Mouse (Mus musculus) cerebellum, adult 9-10 months (tissue): Measurements from ENCODE around the gene Gm43064.
"Not testable (repeated sequence)": the region's sequence is repeated elsewhere in the genome, so short reads cannot be mapped to it uniquely, and the experiment has no call there.

Experiments used
- DNase-seq: peaks from one replicate; pipeline ENCODE4 v3.0.0; 2022

The Gm43064 gene

DNA sequence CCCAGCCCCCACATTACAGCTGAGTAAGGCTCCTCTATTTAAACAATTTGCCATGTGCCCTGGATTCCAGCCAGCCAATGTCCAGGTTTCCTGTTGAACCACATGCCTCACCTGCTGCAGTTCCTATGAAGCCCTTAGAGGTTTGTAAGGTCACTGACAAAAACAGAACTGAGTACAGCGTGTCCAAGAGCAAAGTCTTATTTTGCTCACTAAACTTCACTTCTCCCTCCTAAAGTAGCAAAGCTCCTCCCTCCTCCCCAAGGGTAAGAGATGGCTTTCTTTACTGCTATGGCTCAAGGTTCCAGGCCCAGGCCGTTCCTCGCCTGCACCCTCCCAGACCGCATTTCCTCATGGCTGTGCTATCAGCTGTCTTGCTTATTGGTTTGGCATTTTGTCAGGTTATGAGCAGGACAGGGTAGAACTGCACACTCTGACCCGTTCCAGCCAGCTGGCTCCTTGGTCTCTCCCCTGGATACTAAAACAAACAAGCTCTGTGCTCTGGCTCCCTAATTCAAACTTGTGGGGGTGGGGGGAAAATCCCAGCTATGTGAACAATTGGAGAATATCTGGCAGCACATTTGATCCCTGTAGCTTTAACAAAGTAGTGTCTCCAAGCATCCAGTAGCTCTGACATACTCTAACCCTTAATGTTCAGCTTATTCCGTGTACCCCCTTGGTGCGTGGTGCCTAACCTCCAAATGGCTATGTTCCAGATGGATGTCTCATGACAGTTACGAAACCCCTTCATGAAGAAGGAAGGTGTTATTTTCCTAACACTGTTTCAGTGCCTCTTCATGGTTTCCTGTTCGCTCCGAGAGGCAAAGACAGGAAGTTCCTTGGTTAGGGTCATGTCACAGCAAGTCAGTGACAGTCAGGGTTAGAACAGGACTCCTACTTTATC is 7.5 kb upstream of the Gm43064 start:
- peak; percentile 86 for DNase-seq

DNA sequence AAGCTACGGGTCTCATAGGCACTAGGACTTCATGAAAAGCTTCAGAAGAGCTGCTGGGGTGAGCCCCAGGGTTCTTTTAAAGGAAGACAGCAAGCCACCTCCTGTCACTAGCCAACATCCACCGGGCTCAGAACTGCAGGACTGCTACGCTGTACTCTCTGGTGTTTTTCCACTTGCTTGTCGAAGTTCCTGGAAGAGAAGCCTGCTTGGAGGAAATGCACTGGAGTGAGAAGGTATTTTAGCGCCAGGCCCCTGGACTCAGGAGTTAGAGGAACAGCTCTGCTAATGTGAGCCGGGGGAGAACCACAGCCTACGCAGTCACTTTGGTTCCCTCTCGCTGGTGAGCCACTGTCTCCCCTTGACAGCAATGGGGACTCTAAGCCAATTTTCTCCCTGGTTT is 6.5 kb upstream of the Gm43064 start:
- no peak for DNase-seq

DNA sequence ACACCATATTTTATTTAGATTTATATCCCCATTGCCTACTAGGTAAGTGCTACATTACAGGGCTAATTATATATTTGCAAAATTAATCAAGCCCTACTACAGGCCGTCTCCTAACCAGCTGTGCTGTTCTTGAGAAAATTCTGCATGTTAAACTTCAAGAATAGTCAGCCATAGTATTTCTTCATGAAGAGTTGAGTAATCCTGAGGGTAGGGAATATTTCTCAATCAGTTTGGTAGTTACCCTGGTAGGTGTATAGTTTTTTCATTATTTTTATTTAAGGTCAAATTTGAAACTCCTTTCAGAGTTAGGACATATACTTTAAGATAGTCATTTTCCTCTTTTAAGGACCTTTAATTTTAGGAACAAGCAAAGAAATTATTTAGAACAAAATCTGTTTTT is 3.7 kb upstream of the Gm43064 start:
- DNase-seq, result no peak

DNA sequence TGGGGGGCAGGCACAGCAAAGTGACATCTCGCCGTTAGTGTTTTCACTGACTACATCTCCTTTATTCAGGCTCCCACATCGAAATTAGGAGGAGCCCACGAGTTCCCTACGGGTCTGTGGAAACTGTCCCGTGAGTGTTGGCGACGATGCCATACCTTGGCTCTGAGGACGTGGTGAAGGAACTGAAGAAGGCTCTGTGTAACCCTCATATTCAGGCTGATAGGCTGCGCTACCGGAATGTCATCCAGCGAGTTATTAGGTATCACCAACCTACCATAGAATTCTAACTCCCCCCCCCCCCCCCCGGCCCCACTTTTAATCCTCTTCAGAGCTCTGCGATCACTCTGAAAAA is 402 bp downstream of the Gm43064 start:
- no peak for DNase-seq

DNA sequence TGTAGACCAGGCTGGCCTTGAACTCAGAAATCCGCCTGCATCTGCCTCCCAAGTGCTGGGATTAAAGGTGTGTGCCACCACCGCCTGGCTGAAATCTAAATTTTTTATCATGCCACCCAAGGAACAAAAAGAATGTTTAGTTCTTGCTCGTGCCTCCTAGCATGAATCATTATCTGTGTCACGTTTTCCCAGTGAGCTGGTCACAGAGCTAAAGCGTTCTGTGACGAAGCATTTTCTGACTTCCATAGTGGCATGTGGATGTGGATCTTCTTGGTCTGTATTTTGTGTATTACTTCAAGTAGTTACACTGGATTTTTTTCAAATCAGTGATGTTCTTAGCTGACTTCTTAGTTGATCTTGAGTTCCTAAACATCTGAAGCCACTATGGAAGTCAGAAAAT is 1.6 kb downstream of the Gm43064 start:
- no peak for DNase-seq

DNA sequence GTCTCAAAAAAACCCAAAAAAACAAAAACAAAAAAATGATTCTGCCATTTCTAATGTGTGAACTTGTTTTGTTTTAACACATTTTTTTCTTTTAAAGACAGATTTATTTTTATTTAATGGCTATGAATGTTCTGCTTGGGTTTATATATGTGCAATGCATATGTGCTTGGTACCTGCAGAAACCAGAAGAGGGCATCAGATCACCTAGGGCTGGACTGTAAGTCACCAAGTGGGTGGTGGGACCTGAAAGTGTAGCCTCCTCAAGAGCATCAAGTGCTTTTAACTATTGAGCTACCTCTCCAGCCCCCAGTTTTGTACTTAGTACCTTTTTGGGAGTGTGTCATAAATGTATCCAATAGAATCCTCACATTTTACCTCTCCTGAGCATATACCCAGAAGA is 18.2 kb downstream of the Gm43064 start:
- no peak for DNase-seq

DNA sequence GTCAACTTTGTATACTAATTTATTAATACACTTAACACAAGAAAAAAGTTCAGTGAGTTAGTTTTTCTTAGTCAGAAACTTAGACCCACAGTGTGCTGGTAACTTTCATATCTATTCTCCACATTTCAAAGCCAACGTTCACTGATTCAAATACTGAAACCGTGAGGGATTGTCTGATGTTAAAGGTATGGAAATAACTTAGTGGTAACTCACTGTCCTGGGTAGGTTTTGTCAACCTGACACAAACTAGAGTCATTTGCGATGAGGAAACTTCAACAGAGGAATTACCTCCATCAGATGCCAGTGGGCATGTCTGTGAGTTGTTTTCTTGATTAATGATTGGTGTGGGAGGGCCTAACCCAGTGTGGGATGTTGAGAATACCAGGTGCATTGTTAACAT is 19.7 kb downstream of the Gm43064 start:
- no peak for DNase-seq

DNA sequence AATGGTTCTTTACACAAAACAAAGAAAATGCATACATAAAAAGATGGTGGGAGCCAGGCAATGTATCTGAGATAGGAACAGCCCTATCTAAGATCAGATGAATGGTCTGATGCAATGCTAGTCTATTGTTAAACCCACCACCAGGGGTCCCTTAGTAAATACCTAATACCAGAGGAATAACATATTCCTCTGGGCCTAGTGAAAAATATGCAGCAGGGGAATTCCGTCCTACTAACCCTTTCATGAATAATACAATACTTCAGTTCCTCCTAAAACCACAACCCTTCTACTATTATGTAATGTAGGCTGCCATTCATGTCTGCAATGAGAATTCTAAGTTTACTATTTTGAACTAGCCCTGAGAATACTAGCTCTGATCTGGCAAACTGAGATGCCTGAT is 21.3 kb downstream of the Gm43064 start:
- DNase-seq, result not testable (repeated sequence)

DNA sequence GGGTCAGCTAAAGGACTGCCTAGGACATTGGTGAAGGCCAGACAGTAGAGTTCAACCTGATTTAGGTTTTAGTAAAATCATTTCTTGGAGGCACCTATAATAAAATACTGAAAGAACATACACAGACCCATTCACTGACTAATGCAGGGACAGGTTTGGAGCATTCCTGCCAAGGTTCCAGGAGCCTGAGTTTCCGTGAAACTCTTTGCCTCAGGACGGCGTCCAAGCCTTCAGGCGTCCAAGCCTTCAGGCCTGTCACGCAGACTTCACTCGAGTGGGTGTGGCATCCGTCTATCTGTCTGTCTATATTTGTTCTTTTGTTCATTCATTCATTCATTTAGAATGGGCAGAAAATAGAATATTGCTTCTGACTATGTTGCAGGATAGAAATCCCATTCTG is 21.8 kb downstream of the Gm43064 start:
- DNase-seq, result peak; percentile 51

DNA sequence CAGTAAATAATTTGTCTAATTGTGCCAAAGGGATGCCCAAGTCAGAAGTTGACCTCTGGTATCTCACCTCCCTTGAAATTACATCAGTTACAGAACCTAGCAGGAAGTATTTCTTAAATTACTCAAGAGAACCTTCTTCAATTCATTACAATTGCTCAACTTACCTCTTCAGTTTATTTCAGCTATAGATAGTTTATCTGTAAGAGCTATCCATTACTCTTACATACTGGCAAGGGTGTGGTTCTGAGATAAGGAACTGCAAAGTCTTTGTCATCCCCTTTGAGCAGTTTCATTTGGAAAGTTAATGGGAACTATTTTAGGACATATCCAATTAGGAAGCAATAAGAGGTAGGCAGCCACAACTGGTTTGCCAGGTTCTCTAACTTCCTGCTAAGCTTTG is 23.1 kb downstream of the Gm43064 start, which contains the start of gene Bcl2l15:
Gene Bcl2l15, plus strand, starts transcription at position 176 of the 400 bp plus-strand sequence.
- no peak for DNase-seq

DNA sequence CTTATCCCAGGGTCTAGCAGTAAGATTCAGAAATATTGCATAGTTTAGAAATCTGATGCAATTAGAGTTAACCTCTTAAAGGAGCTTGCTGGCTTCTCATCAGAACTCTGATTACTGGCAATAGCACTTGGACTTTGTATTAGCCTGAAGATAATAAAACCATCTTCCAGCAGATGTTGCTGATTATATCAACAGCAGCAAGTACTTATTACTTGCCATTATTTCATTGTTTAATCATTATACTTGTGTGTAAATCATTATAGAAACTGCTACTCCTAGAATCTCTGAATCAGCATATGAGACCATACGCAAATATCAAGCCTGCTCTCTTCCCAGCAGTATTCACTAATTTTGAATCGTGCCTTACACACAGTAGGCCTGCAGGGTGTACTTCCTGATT is 24.6 kb downstream of the Gm43064 start:
- DNase-seq, result no peak

DNA sequence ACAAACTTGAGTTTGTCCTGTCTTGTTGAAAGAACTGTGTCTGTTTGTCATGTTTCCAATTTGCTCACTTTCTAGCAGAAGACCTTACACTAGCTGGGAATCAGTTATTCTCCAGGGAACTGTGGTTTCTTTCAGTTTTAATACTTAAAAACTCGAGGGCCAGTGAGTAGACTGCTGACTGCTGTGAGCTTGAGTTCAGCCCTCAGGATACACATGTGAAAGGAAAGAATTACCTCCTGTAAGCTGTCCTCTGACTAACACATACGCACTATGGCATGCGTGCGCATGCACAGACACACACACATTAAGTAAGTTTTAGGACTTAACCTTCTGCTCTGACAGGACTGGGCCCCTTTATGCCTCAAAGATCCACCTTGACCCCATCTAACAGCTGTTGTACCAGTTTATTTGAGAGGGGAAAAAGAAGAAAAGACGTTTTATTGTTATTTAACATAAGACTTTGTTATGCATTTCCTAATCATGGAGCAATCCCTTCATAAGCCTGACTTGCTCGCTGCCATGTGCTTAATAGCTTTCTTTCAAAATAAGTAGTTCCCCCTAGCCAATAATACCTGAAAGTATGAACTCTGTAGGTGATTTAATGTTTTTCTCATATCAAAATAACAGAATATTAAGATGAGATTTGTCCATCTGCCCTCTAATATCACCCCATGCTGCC is 26.0 kb downstream of the Gm43064 start:
- DNase-seq, result no peak

DNA sequence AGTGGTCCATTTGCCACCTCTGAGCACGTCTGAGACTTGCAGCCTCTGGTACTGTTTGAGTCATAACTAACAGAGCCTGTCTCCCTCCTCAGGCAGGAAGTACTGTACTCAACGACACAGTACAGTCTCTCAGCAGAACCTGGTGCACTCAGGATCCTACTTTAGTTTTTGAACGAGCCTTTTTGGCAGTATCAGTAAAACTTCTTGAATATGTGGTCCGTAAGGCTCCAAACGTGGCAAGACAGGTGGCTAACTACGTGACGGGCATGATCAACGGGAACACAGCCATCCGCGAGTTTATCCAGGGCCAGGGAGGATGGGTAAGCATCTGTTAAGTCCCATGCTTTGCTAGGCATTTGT is 26.6 kb downstream of the Gm43064 start:
- peak; percentile 80 for DNase-seq

DNA sequence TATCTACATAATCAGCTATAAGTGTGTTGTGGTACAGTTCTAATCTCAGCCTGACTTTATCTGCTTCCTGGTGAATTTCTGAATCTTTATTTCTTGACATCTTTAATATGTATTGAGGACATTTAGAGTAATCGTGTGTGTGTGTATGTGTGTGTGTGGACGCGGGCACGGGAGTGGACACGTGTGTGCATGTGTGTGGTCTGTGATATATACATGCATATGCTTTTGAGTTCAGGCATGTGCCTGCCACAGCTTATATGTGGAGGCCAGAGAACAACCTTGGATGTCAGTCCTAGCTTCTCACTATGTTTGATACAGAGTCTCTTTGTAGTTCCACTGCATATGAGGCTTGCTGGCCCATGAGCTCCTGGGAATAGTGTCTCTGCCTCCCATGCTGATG is 27.1 kb downstream of the Gm43064 start:
- no peak for DNase-seq

DNA sequence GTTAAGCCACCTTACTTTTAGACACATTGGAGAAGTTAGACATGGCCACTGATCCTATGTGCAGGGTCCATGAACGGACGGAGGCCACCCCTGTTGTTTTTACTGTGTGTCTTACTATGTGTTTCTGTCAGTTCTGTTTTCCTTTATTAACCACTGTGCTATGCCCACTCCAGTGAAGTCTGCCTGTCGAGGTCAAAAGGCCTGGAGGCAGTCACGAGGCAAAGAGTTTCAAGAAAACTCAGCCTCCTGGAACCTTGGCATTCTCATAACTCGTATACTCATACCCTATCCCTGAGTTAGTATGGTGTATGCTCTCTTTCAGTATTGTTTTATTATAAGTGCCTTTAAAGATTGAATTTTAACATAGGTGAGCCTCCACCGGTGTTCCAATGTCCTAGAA is 30.3 kb downstream of the Gm43064 start:
- DNase-seq, result no peak

DNA sequence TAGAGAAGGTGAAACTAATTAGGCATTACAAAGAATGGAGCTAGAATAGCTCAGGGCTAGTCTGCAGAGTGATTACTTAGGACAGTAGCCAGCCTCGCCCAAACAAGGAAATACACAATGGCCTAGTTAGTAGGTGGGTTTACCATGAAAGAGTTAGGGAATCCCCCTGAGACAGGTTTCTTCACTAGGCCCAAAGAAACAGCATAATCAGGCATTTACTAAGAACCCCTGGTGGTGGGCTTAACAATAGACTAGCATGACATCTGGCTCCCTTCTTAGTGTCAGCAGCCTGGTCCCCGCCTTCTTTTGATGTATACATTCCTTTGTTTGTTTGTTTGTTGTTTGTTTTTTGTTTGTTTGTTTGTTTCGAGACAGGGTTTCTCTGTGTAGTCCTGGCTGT is 30.8 kb downstream of the Gm43064 start:
- DNase-seq, result not testable (repeated sequence)

DNA sequence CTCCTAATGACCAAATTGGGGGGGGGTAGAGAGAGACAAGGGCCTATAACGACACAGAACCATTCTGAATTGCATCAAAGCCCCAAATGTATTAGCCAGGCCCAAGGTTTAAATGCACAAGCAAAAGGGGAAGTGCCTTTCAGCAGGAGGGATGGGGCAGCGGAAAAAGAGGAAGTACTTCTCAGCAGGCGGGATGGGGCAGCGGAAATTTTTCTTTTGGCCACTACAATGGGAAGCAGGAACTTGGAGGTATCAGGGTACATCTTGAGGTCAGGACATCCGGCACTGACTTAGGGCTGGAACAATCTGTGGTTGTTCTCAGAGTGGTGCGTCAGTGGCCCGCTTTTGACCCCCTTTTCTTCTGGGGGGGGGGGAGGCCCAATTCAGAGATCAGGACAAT is 31.6 kb downstream of the Gm43064 start:
- not testable (repeated sequence) for DNase-seq

DNA sequence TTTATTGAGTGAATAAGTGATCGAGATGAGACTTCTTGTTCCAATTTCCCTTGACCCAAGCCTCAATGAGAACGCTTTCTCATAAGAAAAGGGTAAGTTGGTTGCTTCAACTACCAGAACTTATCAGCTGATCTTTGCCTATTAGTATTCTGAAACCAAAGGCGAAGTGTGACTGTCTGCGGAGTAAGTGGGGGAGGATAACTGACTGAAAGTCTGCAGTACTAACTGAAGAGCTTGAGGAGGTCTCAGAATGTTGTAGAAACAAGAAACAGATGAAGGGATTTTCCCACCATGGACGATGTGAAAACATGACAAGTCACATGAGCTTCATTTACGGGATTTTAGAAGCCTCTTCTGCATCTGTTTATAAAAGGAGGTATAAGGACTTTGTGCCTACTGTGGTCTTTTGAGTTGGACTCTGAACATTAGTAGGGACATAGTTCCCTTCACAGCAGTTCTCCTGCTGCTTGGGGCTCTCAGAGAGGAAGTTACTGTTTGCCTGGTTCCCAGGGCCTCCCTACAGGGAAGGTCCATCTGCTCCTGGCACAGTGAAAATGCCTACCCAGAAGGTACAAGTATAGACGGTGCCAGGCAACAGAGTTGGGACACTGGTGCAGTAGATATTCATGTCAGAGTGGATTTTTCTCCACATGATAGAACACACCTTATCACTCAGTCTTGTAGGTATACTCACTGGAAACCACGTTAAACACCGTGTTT is 41.4 kb downstream of the Gm43064 start:
- peak; percentile 96 for DNase-seq

DNA sequence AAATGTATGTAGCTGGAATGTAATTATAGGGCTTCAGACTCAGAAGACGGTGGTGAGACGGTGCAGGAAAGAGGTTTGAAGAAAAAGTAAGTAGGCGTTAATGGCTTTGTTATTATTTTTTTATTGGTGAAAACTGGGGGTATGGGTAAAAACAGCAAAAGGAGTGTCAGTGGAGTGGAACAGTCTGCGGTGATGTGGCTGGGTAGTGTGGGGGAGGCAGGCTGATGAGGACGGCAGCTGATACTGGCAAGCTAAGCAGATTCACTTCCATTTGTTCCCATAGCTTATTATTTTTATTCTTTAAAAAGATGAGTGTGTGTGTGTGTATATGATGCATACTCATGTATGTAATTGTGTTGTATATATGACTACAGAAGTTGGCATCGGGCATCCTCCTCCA is 42.1 kb downstream of the Gm43064 start:
- DNase-seq, result peak; percentile 69

DNA sequence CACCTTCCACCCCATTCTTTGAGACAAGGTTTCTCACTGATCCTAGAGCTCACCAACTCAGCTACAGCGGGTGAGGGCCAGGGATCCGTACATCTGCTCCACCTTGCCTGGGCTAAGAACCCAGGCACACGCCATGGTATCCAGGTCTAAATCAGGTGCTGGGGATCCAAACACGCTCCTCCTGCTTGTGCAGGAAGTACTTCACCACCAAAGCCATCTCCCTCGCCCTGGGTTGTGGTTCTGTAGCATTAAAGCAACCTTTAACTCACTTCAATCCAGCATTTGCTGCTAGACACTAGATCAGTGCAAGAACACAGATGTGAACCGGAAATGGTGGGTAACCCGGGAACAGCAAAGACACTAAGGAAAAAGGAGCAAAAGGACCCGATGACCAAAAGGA is 42.5 kb downstream of the Gm43064 start:
- DNase-seq, result peak; percentile 72

DNA sequence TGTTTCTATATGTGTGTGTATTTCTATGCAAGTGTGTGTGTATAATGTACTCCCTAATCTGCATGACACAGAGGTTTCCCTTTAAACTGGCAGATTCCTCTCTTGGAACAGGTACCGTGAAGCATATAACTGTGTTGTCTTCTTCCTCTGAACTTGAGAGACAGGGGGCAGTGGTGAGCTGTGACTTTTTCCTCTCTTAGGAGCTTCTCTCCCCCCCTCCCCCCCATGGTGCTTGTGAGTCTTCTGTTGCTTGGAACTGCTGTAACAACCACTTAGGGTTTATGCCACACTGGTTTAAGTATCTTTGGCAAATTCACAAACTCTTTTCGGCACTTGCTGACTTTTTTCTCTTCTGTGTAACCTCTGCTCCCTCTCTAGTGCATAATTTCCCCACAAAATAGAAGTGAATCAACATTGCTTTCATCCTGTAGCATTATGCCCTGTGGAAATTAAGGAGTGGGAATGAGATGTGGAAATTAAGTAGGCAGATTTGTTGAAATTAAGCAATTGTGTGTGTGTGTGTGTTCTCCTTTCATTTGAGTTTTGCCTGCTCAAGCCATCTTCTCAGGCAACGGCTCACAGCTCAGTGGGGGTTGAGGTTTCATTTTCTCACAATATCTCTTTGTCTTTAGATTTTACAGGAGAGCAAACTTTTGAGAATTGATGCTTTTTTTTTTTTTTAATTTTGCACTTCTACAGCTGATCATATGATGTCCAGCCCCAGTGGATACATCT is 43.4 kb downstream of the Gm43064 start:
- DNase-seq, result peak; percentile 95

DNA sequence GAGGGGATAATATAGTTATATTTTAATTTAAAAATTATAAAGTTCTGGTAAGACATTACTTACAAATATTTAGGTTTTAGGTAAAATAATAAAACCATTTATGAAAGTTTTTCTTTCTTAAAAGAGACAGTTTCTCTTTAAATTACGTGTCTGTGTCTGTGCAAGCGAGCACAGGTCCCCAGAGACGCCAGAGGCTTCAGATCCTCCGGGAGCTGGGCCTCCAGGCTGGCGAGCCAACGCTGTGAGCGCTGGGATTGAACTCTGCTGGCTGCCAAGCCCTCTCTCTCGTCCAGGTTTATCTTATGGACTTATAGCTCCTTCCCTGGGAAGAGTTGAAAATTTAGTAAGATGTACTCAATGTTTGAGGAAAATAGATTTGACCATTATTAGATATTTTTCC is 44.4 kb downstream of the Gm43064 start:
- no peak for DNase-seq
